Mouse (Mus musculus) kidney, adult 9 months (tissue): ENCODE measurements at regions not wholly inside any gene's neighbourhood (a gene's known extent, or its start where the extent isn't known, plus 50 kb on each side); places are given as distances from the start of the nearest gene placed in this dataset.

Experiments
- DNase-seq: peaks from one replicate; pipeline ENCODE4 v3.0.0; 2022

DNA sequence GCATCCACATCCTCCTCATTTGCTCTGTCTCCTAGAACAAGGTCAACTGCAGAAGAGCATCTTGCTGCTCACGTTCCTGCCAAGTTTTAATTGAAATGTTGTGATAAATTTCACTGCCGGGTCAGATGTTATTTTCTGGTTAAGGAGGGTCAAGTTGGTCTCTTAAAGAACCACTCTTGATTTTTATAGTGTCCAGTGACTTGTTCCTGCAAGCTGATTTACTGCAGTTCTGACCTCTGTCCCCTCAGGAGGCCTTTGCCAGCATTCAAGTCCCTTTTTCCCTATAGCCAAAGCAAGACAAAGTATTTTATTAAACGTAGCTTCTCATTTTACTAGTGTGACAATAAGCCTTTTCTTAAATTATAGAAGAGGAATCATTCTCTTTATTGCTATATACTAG, 567.8 kb upstream of the Itga1 start:
- no peak for DNase-seq

DNA sequence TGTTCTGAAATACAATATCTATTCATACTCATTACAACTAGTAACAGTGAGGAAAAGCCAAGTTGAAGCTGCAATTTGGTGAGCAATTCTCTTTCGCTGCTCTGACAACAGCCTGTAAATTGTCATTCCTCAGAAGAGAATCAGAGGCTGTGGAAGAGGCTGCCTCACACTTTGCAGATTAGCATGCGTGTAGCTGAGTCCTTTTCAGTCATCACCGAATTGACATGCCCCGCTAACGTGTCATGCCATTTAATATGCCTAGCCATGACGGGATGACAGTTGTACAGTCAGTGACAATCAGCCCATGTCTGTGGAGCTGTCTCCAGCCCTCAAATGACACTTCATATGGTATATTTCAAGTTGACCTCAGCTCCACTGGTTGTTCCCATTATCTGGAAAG, 553.4 kb upstream of the Itga1 start:
- DNase-seq: no peak

DNA sequence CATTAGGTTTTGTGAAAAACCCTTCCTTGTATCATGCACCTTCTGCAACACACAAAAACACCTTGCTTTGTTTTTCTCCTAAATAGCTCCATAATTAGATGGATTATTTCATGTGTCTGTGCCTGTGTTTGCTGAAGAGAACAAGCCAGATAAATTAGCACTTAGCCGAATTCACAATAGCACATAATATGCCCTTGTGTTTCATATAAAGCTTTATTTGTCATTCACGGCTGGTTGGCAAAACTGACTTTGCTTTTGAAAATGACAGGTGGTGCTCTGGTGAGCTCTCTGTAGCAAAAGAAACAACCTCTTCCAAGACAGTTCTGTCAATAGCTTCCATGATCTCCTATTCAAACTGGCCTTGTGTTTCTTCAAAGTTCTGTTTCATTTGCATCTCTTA, 551.2 kb upstream of the Itga1 start:
- no peak for DNase-seq

DNA sequence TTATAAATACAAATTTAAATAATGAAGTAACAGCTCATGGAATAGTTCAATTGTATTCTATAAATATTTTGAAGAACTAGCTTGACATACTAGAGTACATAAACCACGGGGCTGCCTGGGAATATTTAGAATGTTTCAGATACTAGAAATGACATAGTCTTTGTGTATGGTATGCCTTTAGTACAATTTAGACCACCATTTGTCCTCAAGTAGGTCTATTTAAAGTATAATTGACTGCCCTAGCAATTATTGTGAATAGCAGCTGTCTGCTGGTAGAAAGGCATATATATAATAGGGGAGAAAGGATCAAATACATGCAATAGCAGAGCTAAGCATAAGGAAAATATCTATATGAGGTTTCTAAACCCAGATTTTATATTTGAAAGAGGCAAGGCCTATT, 550.6 kb upstream of the Itga1 start:
- no peak for DNase-seq

DNA sequence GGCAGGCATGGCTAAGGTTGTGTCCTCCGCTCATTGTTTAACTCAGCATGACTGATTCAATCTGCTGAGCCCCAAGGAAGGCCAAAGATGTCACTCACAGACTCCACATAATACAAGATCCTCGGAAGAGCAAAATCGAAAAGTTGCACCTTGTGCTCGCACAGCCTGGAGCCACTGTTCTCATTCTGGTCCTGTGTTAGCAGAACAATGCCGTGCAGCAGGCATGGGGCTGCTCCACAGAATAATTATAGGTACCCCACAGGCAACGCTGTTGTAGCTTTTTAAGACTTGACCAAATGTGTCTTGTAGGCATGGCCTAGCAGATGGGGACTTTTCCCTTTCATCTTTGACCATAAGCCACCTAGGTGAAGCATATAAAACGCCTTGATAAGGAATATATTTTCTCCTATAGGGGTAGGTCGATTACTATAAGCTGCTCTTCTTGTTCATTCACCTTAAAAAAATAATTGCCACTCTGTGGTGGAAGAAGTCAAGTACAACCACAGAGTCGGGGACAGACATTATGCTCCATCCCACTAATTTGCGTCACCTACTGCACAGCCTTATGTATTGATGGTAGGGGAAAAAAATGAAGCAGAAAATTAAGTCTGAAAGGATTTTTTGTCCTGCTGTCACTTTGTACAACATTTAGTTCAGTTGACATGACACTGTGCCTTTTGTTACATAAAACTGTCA, 529.8 kb upstream of the Itga1 start:
- DNase-seq: no peak

DNA sequence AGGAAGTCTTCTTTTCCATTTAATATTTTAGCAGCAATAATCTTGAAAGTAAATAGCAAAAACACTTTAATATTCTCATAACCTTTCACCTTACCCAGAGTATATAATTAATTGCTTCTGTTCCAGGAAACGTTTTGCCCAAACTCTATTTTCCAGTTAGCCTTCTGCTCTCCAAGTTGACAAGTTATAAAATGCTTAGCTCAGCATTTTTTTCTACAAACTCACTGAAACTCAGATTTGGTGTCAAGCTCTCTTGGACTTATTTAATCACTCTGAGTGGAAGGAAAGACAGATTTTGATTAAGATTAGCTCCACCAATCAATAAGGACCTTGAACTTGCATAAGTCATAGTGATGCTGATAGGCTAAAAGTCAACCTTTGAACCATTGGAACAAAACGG, 528.8 kb upstream of the Itga1 start:
- DNase-seq: no peak

DNA sequence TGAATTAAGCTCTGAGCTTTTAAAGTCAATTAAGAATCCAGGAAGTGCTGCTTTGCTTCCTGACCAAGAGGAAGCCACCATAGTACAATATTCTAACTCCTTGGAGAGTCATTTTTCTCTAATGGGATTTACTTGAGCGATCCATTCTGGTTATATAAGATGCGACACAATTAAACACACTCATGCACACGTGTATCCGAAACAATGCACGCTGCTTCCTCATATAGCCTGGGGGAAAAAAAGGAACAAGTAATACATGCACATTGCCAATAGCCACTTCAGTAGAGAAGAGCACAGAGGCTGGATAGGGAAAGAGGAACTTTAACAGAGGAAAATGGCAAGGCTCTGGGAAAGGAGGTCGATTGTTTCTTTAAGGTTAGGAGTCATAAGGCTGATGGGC, 511.4 kb upstream of the Itga1 start:
- DNase-seq: no peak

DNA sequence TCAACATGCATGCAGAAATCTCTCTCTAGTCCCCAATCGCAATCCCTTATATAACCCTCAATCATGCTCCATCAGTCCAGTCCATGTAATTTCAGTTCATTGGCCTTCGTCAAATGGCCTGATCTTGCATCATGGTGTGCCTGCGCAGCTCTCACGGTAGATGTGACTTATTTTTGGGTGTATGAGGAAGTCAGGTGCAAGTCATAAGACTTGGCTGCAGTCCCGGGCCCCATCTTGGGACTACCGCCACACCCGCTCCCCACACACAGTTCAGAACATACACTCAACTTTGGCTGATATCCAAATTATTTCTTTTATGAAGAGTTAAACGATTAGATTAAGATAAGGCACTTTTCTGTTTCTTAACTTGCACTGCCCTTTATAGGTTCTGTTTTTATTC, 504.7 kb upstream of the Itga1 start:
- no peak for DNase-seq

DNA sequence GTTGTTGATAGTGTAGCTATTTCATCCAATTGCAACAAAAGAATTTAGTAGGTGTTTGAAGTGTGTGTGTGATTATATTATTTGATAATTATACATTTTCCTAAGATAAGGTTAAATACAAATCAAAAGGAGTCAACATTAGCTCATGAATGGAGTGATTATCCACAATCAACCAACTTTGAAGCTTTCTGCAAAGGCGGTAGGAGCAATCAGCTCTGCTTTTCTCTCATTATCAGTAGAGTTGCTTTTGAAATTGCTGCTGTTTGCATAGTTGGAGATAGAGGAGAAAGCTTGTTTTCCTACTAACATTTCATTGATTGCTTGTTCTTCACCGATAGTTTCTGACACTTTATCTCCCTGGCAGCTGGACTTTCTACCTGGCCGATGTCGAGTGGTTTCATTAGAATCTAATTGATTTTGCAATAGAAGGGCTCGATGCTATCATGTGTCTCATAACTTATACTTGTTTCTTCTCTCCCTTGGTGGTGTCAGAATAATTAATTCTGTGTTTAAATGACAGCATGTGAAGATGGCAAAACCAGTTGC, 493.4 kb upstream of the Itga1 start:
- no peak for DNase-seq

DNA sequence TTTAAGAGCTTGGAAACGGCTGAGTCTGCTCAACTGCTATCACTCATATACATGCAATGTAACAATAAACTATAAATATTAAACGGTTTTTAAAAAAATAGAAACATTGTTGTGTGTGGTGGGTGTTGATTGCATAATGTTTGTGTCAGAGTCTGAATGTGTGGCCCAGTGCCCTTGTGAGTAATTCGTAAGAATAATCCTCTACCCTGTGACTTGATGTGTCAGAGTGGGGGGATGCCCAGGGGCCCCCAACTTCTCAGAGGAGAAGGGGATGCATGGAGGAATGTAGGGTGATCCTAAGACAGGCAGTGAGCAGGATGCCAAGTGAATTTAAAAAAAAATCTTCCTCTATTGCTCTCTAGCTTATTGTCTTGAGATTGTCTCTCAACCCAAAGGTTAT, 474.2 kb upstream of the Itga1 start:
- DNase-seq: no peak

DNA sequence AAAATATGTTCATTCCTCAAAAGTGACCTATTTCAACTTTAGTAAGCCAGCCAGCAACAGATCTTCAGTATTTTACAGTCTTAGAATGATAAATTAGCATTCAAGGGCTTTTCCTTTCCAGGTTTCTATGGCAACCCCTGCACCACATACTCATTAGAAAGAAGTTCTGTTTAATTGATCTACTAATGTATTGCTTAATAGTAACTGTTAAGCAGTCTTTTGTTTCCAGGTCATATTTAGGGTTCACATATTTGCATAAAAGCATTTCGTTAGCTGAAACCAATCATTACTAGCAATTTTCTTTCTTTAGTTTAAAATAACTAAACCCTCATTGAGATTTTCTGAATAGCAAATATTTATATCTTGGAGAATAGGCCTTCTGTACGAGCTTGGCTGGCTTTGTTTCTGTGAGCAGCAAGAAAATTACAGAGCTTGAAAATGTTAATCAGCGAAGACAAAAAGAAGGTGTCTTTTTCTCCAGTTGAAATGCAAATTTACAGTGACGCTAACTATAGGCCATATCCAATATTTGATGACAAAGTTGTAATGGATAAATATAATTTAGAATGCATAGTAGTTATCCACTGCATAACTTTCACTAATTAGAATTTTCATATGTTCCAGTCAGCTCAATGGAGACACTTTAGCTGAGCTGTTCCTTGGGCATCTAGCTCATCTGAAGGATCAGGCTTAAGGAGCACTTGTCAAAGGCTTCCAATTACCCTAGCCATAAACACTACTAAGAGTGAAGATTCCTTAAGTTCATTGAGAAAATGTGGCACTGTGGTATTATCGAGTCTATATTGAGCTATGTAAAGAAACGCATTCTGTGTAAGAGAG, 473.5 kb upstream of the Itga1 start:
- no peak for DNase-seq

DNA sequence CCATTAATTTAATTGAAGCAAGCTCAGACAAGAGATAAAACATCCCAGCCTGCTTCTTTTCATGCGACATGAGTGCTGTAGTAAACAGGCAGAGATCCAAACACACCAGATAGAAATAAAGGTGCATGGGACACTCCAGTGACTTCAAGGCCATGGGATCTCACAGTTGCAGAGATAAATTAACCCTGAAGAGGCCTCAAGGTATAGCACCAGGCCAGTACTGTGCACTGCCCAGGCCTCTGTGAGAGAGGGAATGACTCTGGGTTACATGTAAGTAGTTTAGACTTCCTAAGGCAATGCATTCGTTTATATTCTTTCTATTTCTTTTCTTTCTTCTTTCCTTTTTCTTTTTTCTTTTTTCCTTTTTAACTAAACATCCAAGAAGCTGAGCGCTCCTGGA, 439.4 kb upstream of the Itga1 start:
- DNase-seq: no peak

DNA sequence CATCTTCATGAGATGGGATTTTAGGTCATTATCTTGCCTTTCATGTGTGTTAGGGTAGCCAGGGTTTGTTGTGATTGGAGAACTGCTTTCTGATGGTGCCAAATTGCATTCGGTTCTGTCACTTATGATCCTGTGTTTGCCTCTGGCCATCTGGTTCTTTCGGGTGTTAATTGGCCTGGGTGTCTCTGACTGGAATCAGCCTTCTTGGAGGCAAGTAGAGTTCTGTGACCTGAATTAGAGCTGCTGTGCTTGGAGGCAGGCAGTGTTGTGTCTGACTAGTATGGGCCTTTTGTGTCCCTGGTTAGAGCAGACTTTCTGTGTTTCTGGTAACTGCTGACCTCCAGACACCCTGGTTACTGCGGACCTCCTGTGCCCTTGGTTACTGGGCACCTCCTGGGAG, 434.1 kb upstream of the Itga1 start:
- no peak for DNase-seq

DNA sequence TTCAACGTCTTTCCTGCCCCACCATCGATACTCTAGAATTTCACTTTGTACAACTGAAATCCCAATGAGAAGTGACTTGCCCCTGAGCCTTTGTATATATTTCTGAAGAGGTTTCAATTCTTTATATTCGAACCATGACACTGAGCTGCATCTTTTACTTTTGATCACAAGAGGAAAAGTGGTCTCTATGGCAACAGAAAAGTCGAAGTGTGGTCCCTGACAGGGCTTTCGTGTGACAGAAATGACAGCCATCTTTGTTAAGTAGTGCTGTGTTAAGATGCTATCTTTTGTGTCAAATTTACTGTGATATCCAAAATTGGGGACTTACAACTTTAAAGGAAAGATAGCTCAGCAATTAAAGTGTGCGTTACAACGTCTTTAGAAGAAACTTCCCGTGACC, 412.1 kb upstream of the Itga1 start:
- no peak for DNase-seq

DNA sequence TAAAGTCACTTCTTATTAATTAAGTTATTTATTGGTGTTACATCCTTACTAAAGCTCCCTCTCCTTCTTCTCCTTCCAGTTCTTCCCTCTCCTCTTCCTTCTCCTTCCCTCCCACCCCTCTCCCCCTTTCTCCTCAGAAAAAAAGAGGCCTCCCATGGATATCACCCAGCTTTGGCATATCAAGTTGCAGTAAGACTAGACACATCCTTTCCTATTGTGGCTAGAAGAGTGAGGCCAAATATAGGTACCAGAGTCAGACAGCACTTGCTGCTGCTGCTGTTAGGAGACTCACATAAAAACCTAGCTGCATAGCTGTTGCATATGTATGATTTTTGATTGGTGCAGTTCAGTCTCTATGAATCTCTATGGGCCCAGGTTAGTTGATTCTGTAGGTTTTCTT, 410.4 kb upstream of the Itga1 start:
- DNase-seq: no peak

DNA sequence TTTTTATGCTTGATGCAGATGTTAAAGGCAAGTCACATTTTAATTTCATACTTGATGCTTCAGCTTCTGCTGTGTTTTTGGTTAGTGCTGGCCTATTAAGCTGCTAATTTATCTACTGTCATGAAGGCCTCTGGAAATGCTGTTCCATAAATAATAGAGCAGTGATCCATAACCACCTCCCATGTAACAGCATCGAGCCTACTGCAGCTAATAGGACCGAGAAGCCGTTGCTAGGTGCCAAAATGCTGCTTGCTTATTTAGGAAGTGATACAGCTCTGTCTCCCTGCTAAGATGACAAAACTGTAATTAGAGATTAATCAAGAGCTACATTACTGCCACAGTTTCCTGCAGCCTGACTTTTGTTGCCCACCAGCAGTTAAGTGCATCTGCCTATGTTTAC, 406.9 kb upstream of the Itga1 start:
- DNase-seq: no peak

DNA sequence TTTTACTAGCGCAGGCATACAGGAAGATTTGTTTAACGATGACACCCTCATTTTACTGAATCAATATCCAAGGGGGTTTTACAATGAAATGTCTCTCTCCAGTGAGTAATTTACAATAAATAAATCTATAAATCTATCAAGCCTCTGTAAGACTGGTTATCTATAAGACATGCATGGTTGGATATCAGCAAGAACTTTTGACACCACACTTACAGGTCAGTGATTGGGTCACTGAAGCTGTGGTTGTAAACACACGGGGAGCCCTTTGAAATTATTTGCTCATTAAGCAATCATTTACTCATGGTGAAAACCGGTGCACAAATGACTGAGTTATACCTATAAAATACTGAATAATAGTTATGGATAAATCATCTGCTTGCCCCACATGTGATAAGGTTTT, 392.6 kb upstream of the Itga1 start:
- no peak for DNase-seq

DNA sequence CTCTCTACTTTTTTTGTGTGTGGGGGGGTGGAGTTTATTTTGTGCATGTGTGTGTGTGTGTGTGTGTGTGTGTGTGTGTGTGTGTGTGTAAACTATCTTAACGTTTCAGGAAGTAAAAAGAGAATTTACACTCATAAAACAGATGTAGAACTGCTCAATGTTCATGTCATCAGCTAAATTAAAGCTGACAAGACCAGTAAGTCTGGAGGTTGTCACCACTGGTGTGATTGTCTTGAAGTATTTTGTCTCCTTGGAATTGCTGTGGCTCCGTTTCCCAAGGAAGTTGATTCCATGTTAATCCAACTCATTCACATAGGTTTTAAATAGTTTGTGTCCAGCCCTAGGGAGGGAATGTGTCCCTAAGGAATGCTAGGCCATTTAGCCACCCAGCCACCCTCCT, 374.1 kb upstream of the Itga1 start:
- DNase-seq: no peak

DNA sequence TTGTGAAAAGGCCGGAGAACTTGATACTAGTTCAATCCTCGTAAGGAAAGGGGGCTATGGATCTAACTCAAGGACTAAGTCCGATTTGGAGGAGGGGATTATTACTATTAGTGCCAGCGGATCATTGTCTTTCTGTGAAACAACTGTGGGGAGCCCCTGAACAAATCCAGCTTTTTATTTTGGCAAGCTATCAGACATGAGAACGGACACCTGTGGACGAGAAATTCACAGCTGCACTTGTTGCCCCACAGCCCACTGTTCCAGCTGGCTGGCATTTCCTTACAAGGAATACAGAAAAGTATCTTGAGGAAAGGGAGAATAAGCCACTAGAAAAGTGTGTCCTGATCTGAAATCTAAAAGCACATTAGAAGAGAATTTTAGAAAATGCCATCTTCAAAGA, 363.9 kb upstream of the Itga1 start:
- DNase-seq: no peak

DNA sequence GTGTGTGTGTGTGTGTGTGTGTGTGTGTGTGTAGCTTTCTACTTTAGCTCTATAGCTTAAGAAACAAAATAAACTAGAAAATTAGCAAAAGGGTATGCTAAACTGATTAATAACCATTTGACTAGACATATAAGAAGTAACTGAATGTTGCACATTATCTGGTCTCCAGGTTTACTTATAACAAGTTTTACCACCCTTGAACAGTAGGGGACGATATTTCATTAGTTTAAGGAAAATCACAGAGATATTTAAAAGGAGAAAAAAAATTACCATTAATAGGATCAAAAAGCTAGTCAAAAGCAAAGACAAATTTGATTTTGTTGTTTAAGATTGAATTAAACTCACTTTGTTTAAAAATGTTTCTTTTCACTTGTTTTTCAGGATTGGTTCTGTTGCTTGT, 349.5 kb upstream of the Itga1 start:
- peak; percentile 2 for DNase-seq

DNA sequence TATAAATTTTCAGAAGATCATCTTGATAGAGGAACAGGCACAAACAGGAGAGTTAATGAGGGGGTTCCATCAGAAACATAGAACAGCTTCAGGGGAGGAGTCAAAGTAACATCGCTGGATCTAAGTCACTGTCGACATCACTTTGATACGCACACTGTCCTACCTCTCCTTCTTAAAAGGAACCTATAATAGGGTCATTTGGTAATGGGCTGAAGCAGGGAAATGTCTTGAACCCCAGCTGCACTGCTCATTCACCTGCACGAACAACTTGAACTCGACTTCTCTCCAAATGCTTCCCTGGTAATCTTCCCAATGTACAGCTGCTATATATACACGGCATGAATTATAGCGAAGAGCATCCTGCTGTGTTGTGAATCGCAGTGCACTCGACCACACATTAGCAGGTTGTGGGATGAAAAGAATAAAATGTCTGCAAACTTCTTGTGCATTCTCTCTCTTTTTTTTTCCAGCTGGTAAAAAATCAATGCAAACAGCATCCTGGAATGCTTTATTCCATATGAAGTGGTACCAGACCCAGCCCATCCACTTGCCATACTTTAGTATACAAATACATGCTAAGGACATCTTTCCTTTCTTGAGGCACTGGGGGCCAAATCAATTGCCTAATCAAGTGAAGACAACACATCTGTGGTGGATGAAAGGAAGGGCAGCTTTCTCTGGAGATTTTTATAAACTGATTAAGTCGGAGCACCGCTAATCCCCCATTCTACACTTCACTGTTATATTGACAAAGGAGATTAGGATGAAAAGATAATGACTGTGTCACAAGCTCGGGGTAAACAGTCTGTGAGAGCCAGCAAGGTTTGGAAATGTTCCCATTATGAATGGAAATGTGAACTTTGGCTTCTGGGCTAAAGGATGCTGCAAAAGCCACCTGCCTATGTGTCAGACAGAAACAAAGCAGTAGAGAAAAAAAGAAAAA, 325.6 kb upstream of the Itga1 start:
- DNase-seq: no peak

DNA sequence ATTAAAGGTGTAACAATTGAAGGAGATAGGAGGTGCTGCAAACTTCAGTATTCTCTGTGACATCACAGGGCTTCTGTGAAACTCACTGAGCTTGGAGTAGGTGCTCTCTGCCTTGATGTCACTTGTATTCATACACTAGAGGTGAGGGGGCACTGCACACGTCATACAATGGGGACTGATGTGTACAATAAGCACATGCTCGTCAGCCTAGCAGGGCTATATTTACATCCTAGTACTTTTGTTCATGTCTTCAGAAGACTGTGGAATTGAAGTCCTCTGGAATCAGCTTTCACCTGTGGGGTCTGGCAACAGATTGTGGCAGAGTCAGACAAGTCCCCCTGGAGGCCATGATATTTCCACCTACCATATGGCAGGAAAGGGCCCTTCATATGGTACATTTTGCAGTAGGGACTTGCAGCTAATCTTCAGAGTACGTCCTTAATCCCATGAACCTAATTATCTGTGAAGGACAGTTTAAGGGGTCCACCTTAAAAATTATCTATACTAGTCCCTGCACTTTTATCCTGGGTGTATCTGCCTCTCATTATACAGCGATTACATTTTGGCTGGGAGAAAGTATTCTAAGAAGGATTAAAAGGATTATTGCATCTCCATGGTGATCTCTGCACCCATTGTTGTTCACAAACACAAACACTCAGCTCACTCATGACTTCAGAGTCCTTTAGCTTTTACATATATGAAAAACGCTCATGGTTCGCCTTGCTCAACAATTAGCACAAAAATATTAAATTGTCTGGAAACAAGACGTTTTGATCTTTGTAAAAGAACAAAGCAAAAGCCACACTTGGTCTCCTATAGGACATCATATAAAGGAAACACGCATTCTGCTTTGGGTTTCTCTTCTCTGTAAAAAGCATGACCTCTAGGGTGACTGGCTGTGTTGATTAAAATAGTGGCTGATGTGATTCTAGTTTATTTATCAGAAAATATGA, 324.1 kb upstream of the Itga1 start:
- DNase-seq: no peak
